Mouse (Mus musculus) lung, postnatal 0 days (tissue): ENCODE measurements at regions not wholly inside any gene's neighbourhood (a gene's known extent, or its start where the extent isn't known, plus 50 kb on each side); places are given as distances from the start of the nearest gene placed in this dataset.

Source experiments
- CTCF ChIP-seq: IDR thresholded peaks from 2 replicates; pipeline ENCODE4 v1.5.1; 2016; ENCODE audit warnings: antibody characterized with exemption, mild to moderate bottlenecking
- EP300 ChIP-seq: IDR thresholded peaks from 2 replicates; pipeline ENCODE4 v1.6.1; 2016; ENCODE audit warnings: antibody characterized with exemption, mild to moderate bottlenecking, control low read depth

DNA sequence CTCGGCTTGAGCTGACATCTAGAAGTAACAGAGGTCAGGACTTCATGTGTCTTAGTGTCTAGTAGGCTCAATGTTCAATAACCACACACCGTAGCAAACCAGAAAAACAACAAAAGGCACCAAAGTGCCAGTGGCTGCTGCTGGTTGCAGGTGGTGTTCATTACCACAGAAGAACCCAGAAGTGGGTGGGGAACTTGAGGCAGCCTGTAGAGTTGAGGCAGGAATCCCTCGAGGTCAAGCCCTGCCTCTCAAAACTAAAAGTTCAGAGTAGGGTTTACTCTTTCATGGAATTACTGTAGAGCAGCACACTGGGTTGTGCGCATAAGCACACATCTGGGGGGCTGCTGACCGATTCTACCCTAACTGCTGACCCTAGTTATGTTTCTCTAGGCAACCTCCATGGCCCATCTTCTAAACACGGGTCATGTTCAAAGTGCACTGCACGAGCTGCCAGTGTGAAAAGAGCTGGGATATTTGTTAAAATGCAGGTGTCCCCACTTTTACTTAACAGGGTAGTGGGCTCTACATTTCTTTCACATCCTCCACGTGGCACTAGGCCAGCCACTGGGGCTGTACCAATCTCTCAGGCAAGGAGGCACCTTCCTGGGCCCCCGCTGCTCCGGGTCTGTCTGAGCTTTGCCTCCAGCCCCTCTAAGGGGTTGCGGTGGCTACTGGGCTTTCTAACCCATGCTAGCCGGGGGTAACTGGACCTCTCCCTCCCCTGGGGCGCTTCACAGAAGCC, 69.6 kb downstream of the Zfp706 start:
- TF ChIP-seq CTCF = no peak
- TF ChIP-seq EP300 = no peak
